Mouse (Mus musculus): Measurements from ENCODE around the gene Creb5.

DNA sequence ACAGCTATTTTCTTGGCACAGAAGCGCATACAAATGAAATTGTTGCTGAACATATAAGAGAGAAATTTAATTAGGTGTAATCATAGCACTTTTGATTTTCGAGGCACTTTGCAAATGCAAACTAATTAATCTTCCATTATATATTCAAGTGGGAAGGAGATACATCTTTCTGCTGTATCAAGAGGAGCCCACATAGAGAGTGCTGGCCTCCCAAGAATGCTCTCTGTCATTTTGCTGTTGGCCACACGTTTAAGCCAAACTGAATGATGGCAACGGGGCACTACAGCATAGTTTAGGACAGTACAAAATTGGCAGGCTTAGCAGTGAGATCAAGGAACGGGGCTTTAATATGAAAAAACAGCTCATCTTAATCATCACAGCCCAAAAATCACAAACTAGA, 356.4 kb downstream of the Creb5 start:
- TF ChIP-seq MAFK (IDR thresholded peaks at IDR 0.05; ENCODE audit: insufficient read depth, low read depth, low read length): no peak
- TF ChIP-seq ZNF384 (IDR thresholded peaks at IDR 0.05; ENCODE audit: low read depth, low read length): no peak
- TF ChIP-seq ZC3H11A (IDR thresholded peaks at IDR 0.05; ENCODE audit: borderline replicate concordance, low read depth, low read length): no peak
